Mouse (Mus musculus): ENCODE results near the gene Klc2.

GRCm38 (mm10) chr19:5106731-5107191 lies 11.6 kb downstream of the Klc2 start, which contains the start of gene Rab1b:
- peak; percentile 51; the same call in 1 of the 2 replicates for TF ChIP-seq POLR2A (IDR thresholded peaks at IDR 0.05; ENCODE audit: borderline replicate concordance, control insufficient read depth, low read depth, low read length)
- TF ChIP-seq CTCF (IDR thresholded peaks at IDR 0.05; ENCODE audit: control insufficient read depth, insufficient read depth, low read length) = no peak
